In genomic region chr5:38469891-38470578, GRCm38 (mm10) we compare ENCODE assay signal across 7 mouse cellular contexts. TPM values are rescaled to one million over a fixed set of nuclear protein-coding genes. Genes with fewer than 3 reads are reported as not detected.
DNase-seq lines count a peak whose midpoint lies in the region; ATAC-seq lines count a peak whose summit lies in the region.

No protein-coding gene starts in this region.

- no peaks in the 10 kb centered on the region for H3K9me3 ChIP-seq in limb, embryonic 10.5 days (replicated peaks)
- H3K9me3 ChIP-seq in midbrain, embryonic 13.5 days, result no peaks in the 10 kb centered on the region

- no peak overlapping the region for H3K4me2 ChIP-seq in midbrain, embryonic 13.5 days (replicated peaks)

- H3K4me3 ChIP-seq in limb, embryonic 10.5 days, result no peak overlapping the region
- no peak overlapping the region for H3K4me3 ChIP-seq in midbrain, embryonic 13.5 days (replicated peaks)

- H3K27ac ChIP-seq in limb, embryonic 10.5 days, result no peak overlapping the region
- no peak overlapping the region for H3K27ac ChIP-seq in midbrain, embryonic 13.5 days

- no peaks in the 10 kb centered on the region for H3K4me1 ChIP-seq in limb, embryonic 10.5 days
- H3K4me1 ChIP-seq in midbrain, embryonic 13.5 days (replicated peaks), result no peaks in the 10 kb centered on the region

- peak; percentile 79 for ATAC-seq in midbrain, embryonic 13.5 days

- 24% methylated on average over 5 of the region's 5 CpGs for WGBS in limb, embryonic 10.5 days
- WGBS in midbrain, embryonic 13.5 days, result 18% methylated on average over 5 of the region's 5 CpGs

- intact Hi-C loops in gastrocnemius, postnatal 14 days (cut with DNase I; ENCODE audit: low total_unique reads), result loop anchor here (5.0 kb wide), 1 partner anchor 163 kb away; no protein-coding TSS in a partner anchor

- no peaks in the 10 kb centered on the region for H3K36me3 ChIP-seq in limb, embryonic 10.5 days
- no peaks in the 10 kb centered on the region for H3K36me3 ChIP-seq in midbrain, embryonic 13.5 days

- no peaks in the 10 kb centered on the region for H3K27me3 ChIP-seq in limb, embryonic 10.5 days (ENCODE audit: low read depth, poor library complexity, severe bottlenecking)
- no peaks in the 10 kb centered on the region for H3K27me3 ChIP-seq in midbrain, embryonic 13.5 days

- peak; percentile 93 for DNase-seq in adrenal gland, postnatal 10 days
- DNase-seq in embryo, embryonic 10 days (ENCODE audit: low spot score), result peak; percentile 85
- peak; percentile 75 for DNase-seq in gastrocnemius, postnatal 14 days
- DNase-seq in kidney, adult 11 months, result peak; percentile 53
- DNase-seq in limb, embryonic 10.5 days (ENCODE audit: low spot score), result peak; percentile 93
- DNase-seq in skeletal muscle tissue, adult 2 months (ENCODE audit: low read depth, low spot score), result peak; percentile 37

- H3K9ac ChIP-seq in midbrain, embryonic 13.5 days (replicated peaks), result no peak overlapping the region

RNA-seq across cellular contexts. Expression of gene Slc2a9, which starts 32.9 kb away (rescaled TPM):
- total RNA-seq in adrenal gland, postnatal 10 days (2021), result 10 to 100 TPM; 10.6 to 11.1 TPM
- under 1 TPM; 0.86 to 0.96 TPM for total RNA-seq in gastrocnemius, postnatal 14 days (2021)
- polyA plus RNA-seq in limb, embryonic 10.5 days (2016; fragmentation: Nextera tagmentation; extraction: Ambion mirVana), result 0.13 TPM in 1 of 2 replicates, not detected in the other
- 0.11 and 0.43 TPM in 2 replicates for polyA plus RNA-seq in midbrain, embryonic 13.5 days (2015; fragmentation: Nextera tagmentation; extraction: Ambion mirVana)

Comparison
In these comparisons a context has a peak if more than half of its experiments do, and no peak if none do; other contexts are left out.
1. DNase-seq: peak in every context shown above with its lines; median percentile 93 in adrenal gland, postnatal 10 days; 93 in limb, embryonic 10.5 days; 85 in embryo, embryonic 10 days; 75 in gastrocnemius, postnatal 14 days; 53 in kidney, adult 11 months; 37 in skeletal muscle tissue, adult 2 months.
2. RNA of gene Slc2a9, which starts 32.9 kb away (total RNA-seq): 10.6 to 11.1 TPM in adrenal gland, postnatal 10 days; 0.86 to 0.96 TPM in gastrocnemius, postnatal 14 days; every median in the first group is over 4 times any median in the second.